Mouse (Mus musculus): ENCODE data around the gene Ripk1. TPM values are rescaled to one million over a fixed set of nuclear protein-coding genes. Genes with fewer than 3 reads are reported as not detected.

Gene Ripk1
- polyA plus RNA-seq, 2 experiments: 4.7 to 11.2 TPM

- Histone ChIP-seq H3K9me3 (ENCODE audit: control insufficient read depth, low read length) (no peaks in the 10 kb centered on the region), H3K4me3 (ENCODE audit: insufficient read depth in 1 of 2, low read depth in 2 of 2, low read length in 2 of 2) (peak overlapping the region; percentile 42 to 76; a peak in 2 of 4 replicates), H3K4me1 (replicated peaks; ENCODE audit: control insufficient read depth in 2 of 2, insufficient read depth in 2 of 2, low read length in 1 of 2) (peaks cover 6 to 15% of the 10 kb centered on the region in 2 experiments), H3K4me2 (ENCODE audit: low read depth) (peak overlapping the region; percentile 92), H3K27me3 (ENCODE audit: control insufficient read depth, insufficient read depth, low read length) (no peaks in the 10 kb centered on the region), H3K27ac (no peak overlapping the region), H3K36me3 (replicated peaks; ENCODE audit: control insufficient read depth, insufficient read depth, low read depth) (no peaks in the 10 kb centered on the region; the same call in 1 of the 2 replicates), H3K9ac (replicated peaks) (peak overlapping the region; percentile 84)
- ATAC-seq (ENCODE audit: insufficient read depth): no peak
- no peak for TF ChIP-seq EP300 (IDR thresholded peaks at IDR 0.05; ENCODE audit: low read depth)
- no peak for TF ChIP-seq CTCF (IDR thresholded peaks at IDR 0.05; ENCODE audit: low read depth)
- 30% methylated on average over 16 of the region's 16 CpGs for WGBS (ENCODE audit: insufficient replicate concordance)
- DNase-seq (ENCODE audit: low read depth in 3 of 3, low spot score in 3 of 3): no peak
These were observed 76.5 kb downstream of the Ripk1 start for GRCm38 (mm10) chr13:34078500-34079280.

- Histone ChIP-seq H3K27me3 (ENCODE audit: control insufficient read depth, insufficient read depth, low read length) (no peaks in the 10 kb centered on the region), H3K36me3 (replicated peaks; ENCODE audit: control insufficient read depth, insufficient read depth, low read depth) (no peaks in the 10 kb centered on the region), H3K9ac (replicated peaks) (no peak overlapping the region), H3K4me1 (replicated peaks; ENCODE audit: control insufficient read depth in 2 of 2, insufficient read depth in 2 of 2, low read length in 1 of 2) (peaks cover 6 to 15% of the 10 kb centered on the region in 2 experiments), H3K4me2 (ENCODE audit: low read depth) (no peak overlapping the region), H3K27ac (no peak overlapping the region), H3K9me3 (ENCODE audit: control insufficient read depth, low read length) (no peaks in the 10 kb centered on the region), H3K4me3 (ENCODE audit: insufficient read depth in 1 of 2, low read depth in 2 of 2, low read length in 2 of 2) (no peak overlapping the region)
- ATAC-seq (ENCODE audit: insufficient read depth) (no peak), DNase-seq (ENCODE audit: low read depth in 3 of 3, low spot score in 3 of 3) (no peak)
- TF ChIP-seq CTCF (IDR thresholded peaks at IDR 0.05; ENCODE audit: low read depth) (no peak), EP300 (IDR thresholded peaks at IDR 0.05; ENCODE audit: low read depth) (no peak)
- 64% methylated on average over 3 of the region's 3 CpGs for WGBS (ENCODE audit: insufficient replicate concordance)
These were observed 77.6 kb downstream of the Ripk1 start for GRCm38 (mm10) chr13:34079801-34080200.

- Histone ChIP-seq H3K4me2 (ENCODE audit: low read depth) (no peak overlapping the region), H3K4me1 (replicated peaks; ENCODE audit: control insufficient read depth in 2 of 2, insufficient read depth in 2 of 2, low read length in 1 of 2) (peaks cover 3 to 10% of the 10 kb centered on the region in 2 experiments), H3K27ac (no peak overlapping the region), H3K36me3 (replicated peaks; ENCODE audit: control insufficient read depth, insufficient read depth, low read depth) (no peaks in the 10 kb centered on the region), H3K27me3 (ENCODE audit: control insufficient read depth, insufficient read depth, low read length) (no peaks in the 10 kb centered on the region), H3K9ac (replicated peaks) (no peak overlapping the region), H3K4me3 (ENCODE audit: insufficient read depth in 1 of 2, low read depth in 2 of 2, low read length in 2 of 2) (no peak overlapping the region), H3K9me3 (ENCODE audit: control insufficient read depth, low read length) (no peaks in the 10 kb centered on the region)
- TF ChIP-seq EP300 (IDR thresholded peaks at IDR 0.05; ENCODE audit: low read depth): no peak
- no peak for TF ChIP-seq CTCF (IDR thresholded peaks at IDR 0.05; ENCODE audit: low read depth)
- WGBS (ENCODE audit: insufficient replicate concordance): 67% methylated on average over 4 of the region's 4 CpGs
- DNase-seq (ENCODE audit: low read depth in 3 of 3, low spot score in 3 of 3) (no peak), ATAC-seq (ENCODE audit: insufficient read depth) (no peak)
These were observed 79.8 kb downstream of the Ripk1 start for GRCm38 (mm10) chr13:34081926-34082325.

- H3K4me1 ChIP-seq (replicated peaks; ENCODE audit: control insufficient read depth in 2 of 2, insufficient read depth in 2 of 2, low read length in 1 of 2): no peaks in the 10 kb centered on the region
- DNase-seq (ENCODE audit: low read depth in 3 of 3, low spot score in 3 of 3): no peak
- H3K27me3 ChIP-seq (ENCODE audit: control insufficient read depth, insufficient read depth, low read length): no peaks in the 10 kb centered on the region
- no peak for ATAC-seq (ENCODE audit: insufficient read depth)
- H3K9me3 ChIP-seq (ENCODE audit: control insufficient read depth, low read length): no peaks in the 10 kb centered on the region
- H3K27ac ChIP-seq: no peak overlapping the region
- H3K4me3 ChIP-seq (ENCODE audit: insufficient read depth in 1 of 2, low read depth in 2 of 2, low read length in 2 of 2): no peak overlapping the region
- H3K36me3 ChIP-seq (replicated peaks; ENCODE audit: control insufficient read depth, insufficient read depth, low read depth): no peaks in the 10 kb centered on the region
- no peak for TF ChIP-seq CTCF (IDR thresholded peaks at IDR 0.05; ENCODE audit: low read depth)
- no peak for TF ChIP-seq EP300 (IDR thresholded peaks at IDR 0.05; ENCODE audit: low read depth)
- 58% methylated on average over 9 of the region's 9 CpGs for WGBS (ENCODE audit: insufficient replicate concordance)
- no peak overlapping the region for H3K9ac ChIP-seq (replicated peaks)
- no peak overlapping the region for H3K4me2 ChIP-seq (ENCODE audit: low read depth)
These were observed 82.0 kb downstream of the Ripk1 start for GRCm38 (mm10) chr13:34084026-34084750.

Other genes starting within 250 kb of the Ripk1 start
- gene Serpinb6e, start 159.0 kb upstream of the Ripk1 start, polyA plus RNA-seq (2012; rRNA removed): not detected in 2 replicates
- gene Serpinb6e, start 159.0 kb upstream of the Ripk1 start, polyA plus RNA-seq (2014; fragmentation: Nextera tagmentation; extraction: Ambion mirVana): not detected in 2 replicates
- not detected in 2 replicates for gene Serpinb6c, start 96.7 kb upstream of the Ripk1 start, polyA plus RNA-seq (2012; rRNA removed)
- gene Serpinb6c, start 96.7 kb upstream of the Ripk1 start, polyA plus RNA-seq (2014; fragmentation: Nextera tagmentation; extraction: Ambion mirVana): not detected in 2 replicates
- gene Nqo2, start 37.7 kb upstream of the Ripk1 start, polyA plus RNA-seq (2012; rRNA removed): 7.3 and 12.0 TPM in 2 replicates
- gene Nqo2, start 37.7 kb upstream of the Ripk1 start, polyA plus RNA-seq (2014; fragmentation: Nextera tagmentation; extraction: Ambion mirVana): 25.0 and 27.4 TPM in 2 replicates
- 6.7 and 12.7 TPM in 2 replicates for gene Serpinb6a, start 431 bp downstream of the Ripk1 start, polyA plus RNA-seq (2012; rRNA removed)
- gene Serpinb6a, start 431 bp downstream of the Ripk1 start, polyA plus RNA-seq (2014; fragmentation: Nextera tagmentation; extraction: Ambion mirVana): 14.6 and 17.1 TPM in 2 replicates
- gene Bphl, start 35.2 kb downstream of the Ripk1 start, polyA plus RNA-seq (2012; rRNA removed): 16.0 and 21.9 TPM in 2 replicates
- gene Bphl, start 35.2 kb downstream of the Ripk1 start, polyA plus RNA-seq (2014; fragmentation: Nextera tagmentation; extraction: Ambion mirVana): 36.6 and 40.1 TPM in 2 replicates
- 70.6 and 74.3 TPM in 2 replicates for gene Tubb2a, start 75.6 kb downstream of the Ripk1 start, polyA plus RNA-seq (2012; rRNA removed)
- 44.5 and 53.7 TPM in 2 replicates for gene Tubb2a, start 75.6 kb downstream of the Ripk1 start, polyA plus RNA-seq (2014; fragmentation: Nextera tagmentation; extraction: Ambion mirVana)
- 2.7 and 7.1 TPM in 2 replicates for gene Tubb2b, start 128.1 kb downstream of the Ripk1 start, polyA plus RNA-seq (2012; rRNA removed)
- gene Tubb2b, start 128.1 kb downstream of the Ripk1 start, polyA plus RNA-seq (2014; fragmentation: Nextera tagmentation; extraction: Ambion mirVana): 0.29 and 0.49 TPM in 2 replicates
- gene Psmg4, start 160.6 kb downstream of the Ripk1 start, polyA plus RNA-seq (2012; rRNA removed): 33.7 and 45.0 TPM in 2 replicates
- gene Psmg4, start 160.6 kb downstream of the Ripk1 start, polyA plus RNA-seq (2014; fragmentation: Nextera tagmentation; extraction: Ambion mirVana): 39.0 and 41.1 TPM in 2 replicates

Data from liver, embryonic 14.5 days (tissue).